Mouse (Mus musculus): ENCODE measurements around the gene Gm20479. TPM values are rescaled to one million over a fixed set of nuclear protein-coding genes. Genes with fewer than 3 reads are reported as not detected.

The Gm20479 gene
- polyA plus RNA-seq, 1 experiment: 0.75 TPM

GRCm38 (mm10) chr7:27337175-27337853 is 19.9 kb downstream of the Gm20479 start, which contains the start of gene Ltbp4:
Ltbp4 (minus strand) TSS chr7:27337692.
- no peak for TF ChIP-seq POLR2A (IDR thresholded peaks at IDR 0.05; ENCODE audit: extremely low read depth, insufficient read depth, low read length)

DNA sequence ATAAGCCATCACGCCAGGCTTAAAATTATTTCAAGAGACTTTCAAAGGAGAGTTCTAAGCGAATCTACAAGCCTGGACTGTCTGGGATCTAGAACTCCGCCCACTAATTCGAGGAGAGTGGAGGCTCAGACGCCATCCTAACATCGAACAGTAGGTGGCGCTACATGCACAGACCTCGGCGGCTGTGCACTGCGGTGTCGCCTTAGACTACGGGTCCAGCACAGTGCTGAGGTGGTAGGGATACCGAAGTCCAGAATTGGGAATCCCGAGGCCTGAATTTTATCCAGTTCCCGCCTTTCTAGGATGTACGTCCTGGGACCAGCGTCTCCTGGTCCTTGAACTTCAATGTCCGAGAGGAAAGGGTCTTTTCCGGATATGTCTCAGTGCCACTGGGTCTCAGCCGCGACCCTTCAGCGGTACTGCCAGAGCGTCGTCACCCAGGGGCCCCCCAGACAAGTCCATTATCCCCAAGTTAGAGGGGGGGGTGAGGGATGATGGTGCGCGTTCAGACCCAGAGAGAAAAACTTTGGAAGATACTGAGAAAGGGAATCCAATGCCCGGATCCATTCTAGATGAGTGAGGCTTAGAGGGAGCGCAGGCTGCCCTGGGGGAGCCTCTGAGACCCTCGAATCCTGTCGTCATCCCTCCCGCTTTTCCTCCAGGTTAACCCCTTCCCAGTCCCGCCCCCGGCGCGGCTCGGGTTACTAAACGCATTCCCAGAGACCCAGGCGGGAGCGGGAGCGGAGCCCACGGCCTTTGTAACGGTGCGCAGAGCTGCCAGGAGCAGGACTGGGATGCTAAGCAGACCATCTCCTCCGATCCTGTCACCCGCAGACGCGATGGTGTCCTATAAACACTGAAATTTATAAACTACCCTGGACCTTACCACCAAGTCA is 21.0 kb downstream of the Gm20479 start:
- Histone ChIP-seq H3K4me1 (ENCODE audit: control insufficient read depth, insufficient read depth, low read length) (peaks cover 6% of the 10 kb centered on the region), H3K4me3 (ENCODE audit: insufficient read depth, low read length) (no peak overlapping the region; the same call in 1 of the 2 replicates), H3K27ac (ENCODE audit: insufficient read depth, low read length) (no peak overlapping the region)
- TF ChIP-seq POLR2A (IDR thresholded peaks at IDR 0.05; ENCODE audit: extremely low read depth, insufficient read depth, low read length) (no peak), CTCF (IDR thresholded peaks at IDR 0.05; ENCODE audit: extremely low read depth, insufficient read depth, low read length) (peak; percentile 98)

More at GRCm38 (mm10) chr7:27337175-27337853, 19.9 kb downstream of the Gm20479 start, which contains the start of gene Ltbp4:
- H3K4me3 ChIP-seq (ENCODE audit: insufficient read depth, low read length): no peak within 1 kb of the TSS
- H3K4me1 ChIP-seq (ENCODE audit: control insufficient read depth, insufficient read depth, low read length): peaks cover 4% of the 10 kb centered on the region; the same call in 1 of the 2 replicates
- H3K27ac ChIP-seq (ENCODE audit: insufficient read depth, low read length): 0 out of 2 replicates have a peak within 1 kb of the TSS, but pooled peaks have one; percentile 68

GRCm38 (mm10) chr7:27335011-27335720 is 22.1 kb downstream of the Gm20479 start:
- no peak overlapping the region for H3K4me3 ChIP-seq (ENCODE audit: insufficient read depth, low read length)
- peaks cover 6% of the 10 kb centered on the region for H3K4me1 ChIP-seq (ENCODE audit: control insufficient read depth, insufficient read depth, low read length)
- H3K27ac ChIP-seq (ENCODE audit: insufficient read depth, low read length): no peak overlapping the region
- TF ChIP-seq CTCF (IDR thresholded peaks at IDR 0.05; ENCODE audit: extremely low read depth, insufficient read depth, low read length) (no peak), POLR2A (IDR thresholded peaks at IDR 0.05; ENCODE audit: extremely low read depth, insufficient read depth, low read length) (no peak)

- Histone ChIP-seq H3K27ac (ENCODE audit: insufficient read depth, low read length) (peak overlapping the region; percentile 8; the same call in 1 of the 2 replicates), H3K4me3 (ENCODE audit: insufficient read depth, low read length) (peak overlapping the region; percentile 34; the same call in 1 of the 2 replicates), H3K4me1 (ENCODE audit: control insufficient read depth, insufficient read depth, low read length) (peaks cover 6% of the 10 kb centered on the region)
- TF ChIP-seq CTCF (IDR thresholded peaks at IDR 0.05; ENCODE audit: extremely low read depth, insufficient read depth, low read length): no peak
- no peak for TF ChIP-seq POLR2A (IDR thresholded peaks at IDR 0.05; ENCODE audit: extremely low read depth, insufficient read depth, low read length)
Measured at GRCm38 (mm10) chr7:27334405-27334911, 22.8 kb downstream of the Gm20479 start.

DNA sequence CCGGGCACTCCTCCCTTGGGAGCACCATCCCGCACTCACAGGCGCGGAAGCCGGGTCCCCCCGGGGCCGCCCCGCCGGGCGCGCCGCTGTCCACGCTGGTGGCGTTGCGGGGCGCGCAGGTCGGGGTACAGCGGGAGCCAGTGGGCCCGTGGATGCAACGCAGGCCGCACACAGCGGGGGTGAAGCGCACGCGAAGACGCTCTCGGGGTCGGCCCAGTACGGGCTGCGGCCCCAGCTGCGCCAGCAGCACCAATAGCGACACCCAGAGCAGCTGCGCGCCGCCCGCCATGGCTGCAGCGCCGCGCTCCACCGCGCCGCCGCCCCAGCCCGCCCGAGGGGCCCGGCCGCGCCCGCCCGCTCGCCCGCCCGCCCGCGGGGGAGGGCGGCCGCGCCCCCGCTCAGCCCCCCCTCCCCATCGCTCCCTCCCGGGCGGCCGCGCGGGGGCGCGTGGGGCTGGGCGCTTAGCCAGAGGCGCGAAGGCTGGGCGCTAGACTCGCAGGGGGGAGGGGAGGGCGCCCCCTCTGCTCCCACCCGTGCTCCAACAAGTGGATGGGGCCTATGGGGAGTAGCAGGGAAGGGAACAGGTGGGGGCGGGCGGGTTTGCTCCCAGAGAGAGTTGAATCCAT is 23.8 kb downstream of the Gm20479 start:
- TF ChIP-seq CTCF (IDR thresholded peaks at IDR 0.05; ENCODE audit: extremely low read depth, insufficient read depth, low read length) (no peak), POLR2A (IDR thresholded peaks at IDR 0.05; ENCODE audit: extremely low read depth, insufficient read depth, low read length) (no peak)
- H3K4me1 ChIP-seq (ENCODE audit: control insufficient read depth, insufficient read depth, low read length): peaks cover 4% of the 10 kb centered on the region
- H3K27ac ChIP-seq (ENCODE audit: insufficient read depth, low read length): peak overlapping the region; percentile 47
- peak overlapping the region; percentile 34 for H3K4me3 ChIP-seq (ENCODE audit: insufficient read depth, low read length)

DNA sequence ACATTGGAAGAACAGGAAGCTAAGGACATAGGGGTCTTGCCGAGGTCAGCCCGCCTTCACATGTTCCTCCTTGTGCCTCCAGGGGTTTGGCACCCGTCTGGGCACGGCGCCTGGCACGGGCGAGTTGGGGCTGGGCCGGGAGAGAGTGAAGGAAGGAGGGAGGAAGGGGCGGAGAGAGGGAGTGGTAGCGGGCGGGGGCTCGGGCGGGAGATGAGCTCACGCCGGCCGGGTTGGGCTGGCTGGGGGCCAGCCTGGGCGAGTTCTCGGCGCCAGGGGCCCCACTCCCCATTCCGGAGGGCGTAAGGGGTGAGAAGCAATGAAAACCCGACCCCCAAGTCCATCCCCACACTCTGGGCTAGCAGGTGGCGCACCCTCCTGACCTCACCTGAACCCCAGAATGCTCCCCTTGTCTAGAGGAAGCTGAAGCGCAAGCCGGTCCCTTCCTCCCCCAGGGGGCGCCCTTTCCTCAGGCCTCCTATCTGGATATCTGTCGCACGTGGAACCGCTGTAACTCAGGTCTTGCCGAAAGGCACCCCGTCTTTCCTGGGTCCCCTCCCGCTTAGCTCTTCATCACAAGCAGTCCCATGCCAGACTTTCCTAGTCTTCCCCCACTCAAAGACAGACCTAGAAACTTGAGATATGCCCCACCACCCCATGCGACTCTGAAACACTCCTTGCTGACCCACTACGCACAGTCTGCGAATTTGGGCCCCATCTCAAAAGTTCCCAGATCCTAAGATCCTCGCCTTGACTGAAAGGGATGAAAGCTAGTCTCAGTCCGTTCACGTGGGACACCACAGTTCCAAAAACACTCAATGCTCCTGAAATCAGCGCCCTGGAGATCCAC is 24.6 kb downstream of the Gm20479 start:
- Histone ChIP-seq H3K4me3 (ENCODE audit: insufficient read depth, low read length) (peak overlapping the region; percentile 34), H3K27ac (ENCODE audit: insufficient read depth, low read length) (peak overlapping the region; percentile 47), H3K4me1 (ENCODE audit: control insufficient read depth, insufficient read depth, low read length) (peaks cover 4% of the 10 kb centered on the region)
- TF ChIP-seq POLR2A (IDR thresholded peaks at IDR 0.05; ENCODE audit: extremely low read depth, insufficient read depth, low read length): no peak
- TF ChIP-seq CTCF (IDR thresholded peaks at IDR 0.05; ENCODE audit: extremely low read depth, insufficient read depth, low read length): peak; percentile 60

DNA sequence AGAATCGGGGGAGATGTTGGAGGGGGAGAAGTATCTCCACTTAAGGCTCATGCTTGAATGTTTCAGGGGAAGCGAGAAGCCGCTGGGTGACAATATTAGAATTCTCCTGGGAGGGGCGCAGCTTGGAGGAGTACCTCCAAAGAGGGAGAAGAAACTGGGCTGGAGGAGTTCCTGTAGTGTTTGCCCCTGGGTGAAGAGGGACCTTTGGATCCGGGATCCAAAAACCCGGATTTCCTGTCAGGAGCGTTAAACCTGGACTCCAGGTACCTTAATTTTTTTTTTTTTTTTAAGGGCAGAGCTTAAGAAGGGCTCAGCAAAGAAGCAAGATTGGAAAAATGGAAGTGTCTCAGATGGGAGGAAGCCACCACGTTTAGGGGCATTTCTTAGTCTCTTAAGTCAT is 25.4 kb downstream of the Gm20479 start:
- H3K4me1 ChIP-seq (ENCODE audit: control insufficient read depth, insufficient read depth, low read length): peaks cover 4% of the 10 kb centered on the region
- peak overlapping the region; percentile 27; the same call in 1 of the 2 replicates for H3K27ac ChIP-seq (ENCODE audit: insufficient read depth, low read length)
- TF ChIP-seq CTCF (IDR thresholded peaks at IDR 0.05; ENCODE audit: extremely low read depth, insufficient read depth, low read length): no peak
- no peak for TF ChIP-seq POLR2A (IDR thresholded peaks at IDR 0.05; ENCODE audit: extremely low read depth, insufficient read depth, low read length)
- H3K4me3 ChIP-seq (ENCODE audit: insufficient read depth, low read length): peak overlapping the region; percentile 34

- Histone ChIP-seq H3K4me3 (ENCODE audit: insufficient read depth, low read length) (no peak overlapping the region), H3K27ac (ENCODE audit: insufficient read depth, low read length) (0 out of 2 replicates have a peak overlapping the region, but pooled peaks have one; percentile 27), H3K4me1 (ENCODE audit: control insufficient read depth, insufficient read depth, low read length) (peaks cover 4% of the 10 kb centered on the region)
- no peak for TF ChIP-seq CTCF (IDR thresholded peaks at IDR 0.05; ENCODE audit: extremely low read depth, insufficient read depth, low read length)
- no peak for TF ChIP-seq POLR2A (IDR thresholded peaks at IDR 0.05; ENCODE audit: extremely low read depth, insufficient read depth, low read length)
Measured at GRCm38 (mm10) chr7:27331541-27331851, 25.7 kb downstream of the Gm20479 start.

Data from cortical plate, adult 2 months (tissue).